Mouse (Mus musculus) ES-Bruce4 (cell line): ENCODE results near the gene Atg4c.

Experiments used
- CTCF ChIP-seq: IDR thresholded peaks from one replicate; pipeline ENCODE4 v1.8.1; 2011; ENCODE audit warnings: low read depth, low read length
- POLR2A ChIP-seq: IDR thresholded peaks from one replicate; pipeline ENCODE4 v1.8.1; 2011; ENCODE audit warnings: low read length; ENCODE audit not compliant: insufficient read depth

- TF ChIP-seq CTCF (no peak), POLR2A (no peak)
Observed at GRCm38 (mm10) chr4:99192640-99193039, 1.1 kb upstream of the Atg4c start.
